Mouse (Mus musculus) embryonic facial prominence, embryonic 15.5 days (tissue): Measurements from ENCODE around the gene Kcnab1. TPM values are rescaled to one million over a fixed set of nuclear protein-coding genes. Genes with fewer than 3 reads are reported as not detected.

Experiments
- ATAC-seq: fragments of 200-750 bp; cut with Nextera tagmentation; 2 replicates; pipeline ENCODE4 v1.8.0; 2017; ENCODE audit warnings: low read depth, moderate TSS enrichment; ENCODE audit not compliant: insufficient number of reproducible peaks, low FRiP score, low TSS enrichment
- H3K27ac ChIP-seq: fragments of 300-500 bp; sonication (generic); replicated peaks from 2 replicates; pipeline ENCODE4 v1.5.1; 2015; ENCODE audit warnings: mild to moderate bottlenecking, inconsistent platforms
- H3K27me3 ChIP-seq: fragments of 300-500 bp; sonication (generic); 2 replicates; pipeline ENCODE4 v1.6.1; 2015; ENCODE audit warnings: inconsistent platforms
- H3K36me3 ChIP-seq: fragments of 300-500 bp; sonication (generic); 2 replicates; pipeline ENCODE4 v1.6.1; 2015; ENCODE audit warnings: mild to moderate bottlenecking, inconsistent platforms
- H3K4me1 ChIP-seq: fragments of 300-500 bp; sonication (generic); 2 replicates; pipeline ENCODE4 v1.6.1; 2015; ENCODE audit warnings: inconsistent platforms
- H3K4me2 ChIP-seq: fragments of 300-500 bp; sonication (generic); replicated peaks from 2 replicates; pipeline ENCODE4 v1.6.1; 2015; ENCODE audit warnings: mild to moderate bottlenecking, inconsistent platforms
- H3K4me3 ChIP-seq: fragments of 300-500 bp; sonication (generic); replicated peaks from 2 replicates; pipeline ENCODE4 v1.5.1; 2015; ENCODE audit warnings: mild to moderate bottlenecking, inconsistent platforms
- H3K9ac ChIP-seq: fragments of 300-500 bp; sonication (generic); 2 replicates; pipeline ENCODE4 v1.6.1; 2015; ENCODE audit warnings: inconsistent platforms
- H3K9me3 ChIP-seq: fragments of 300-500 bp; sonication (generic); replicated peaks from 2 replicates; pipeline ENCODE4 v1.6.1; 2016; ENCODE audit warnings: inconsistent platforms
- WGBS: fragments of 180-500 bp; shearing (Covaris S2); methylation state at CpG from one replicate; pipeline ENCODE4 v1.1.7; 2015; 5-methylcytosine and 5-hydroxymethylcytosine counted together
- polyA plus RNA-seq: library from polyadenylated mRNA; unstranded; fragments of >200 nt; fragmentation: Nextera tagmentation; extraction: Ambion mirVana; gene quantifications from 2 replicates; pipeline ENCODE4 v1.2.1, GENCODE M21; 2015

The Kcnab1 gene
- 2.4 and 2.5 TPM in 2 replicates for polyA plus RNA-seq

GRCm38 (mm10) chr3:65108945-65109921 lies at the start of gene Kcnab1:
Gene Kcnab1, plus strand, starts transcription at chr3:65109384.
- Histone ChIP-seq H3K9me3 (no peaks in the 10 kb centered on the region), H3K27me3 (peaks cover 32% of the 10 kb centered on the region), H3K4me3 (peak within 1 kb of the TSS; percentile 42), H3K27ac (no peak within 1 kb of the TSS), H3K36me3 (no peaks in the 10 kb centered on the region), H3K9ac (no peak within 1 kb of the TSS), H3K4me1 (peaks cover 17% of the 10 kb centered on the region), H3K4me2 (peak within 1 kb of the TSS; percentile 75)
- peak; percentile 63 for ATAC-seq
- WGBS = under 1% methylated on average over 30 of the region's 30 CpGs

- 34% methylated on average over 2 of the region's 2 CpGs for WGBS
- Histone ChIP-seq H3K27ac (no peak overlapping the region), H3K4me3 (no peak overlapping the region), H3K9ac (no peak overlapping the region), H3K4me1 (no peaks in the 10 kb centered on the region), H3K27me3 (no peaks in the 10 kb centered on the region), H3K36me3 (no peaks in the 10 kb centered on the region), H3K9me3 (no peaks in the 10 kb centered on the region), H3K4me2 (no peak overlapping the region)
- ATAC-seq = no peak
Measured at GRCm38 (mm10) chr3:65088295-65088694, 20.9 kb upstream of the Kcnab1 start.

GRCm38 (mm10) chr3:65104117-65104516 lies 5.1 kb upstream of the Kcnab1 start:
- Histone ChIP-seq H3K9ac (no peak overlapping the region), H3K27me3 (peaks cover 20% of the 10 kb centered on the region), H3K36me3 (no peaks in the 10 kb centered on the region), H3K4me2 (no peak overlapping the region), H3K27ac (no peak overlapping the region), H3K9me3 (no peaks in the 10 kb centered on the region), H3K4me1 (peaks cover 8% of the 10 kb centered on the region), H3K4me3 (no peak overlapping the region)
- ATAC-seq = no peak
- 42% methylated on average over 6 of the region's 6 CpGs for WGBS

DNA sequence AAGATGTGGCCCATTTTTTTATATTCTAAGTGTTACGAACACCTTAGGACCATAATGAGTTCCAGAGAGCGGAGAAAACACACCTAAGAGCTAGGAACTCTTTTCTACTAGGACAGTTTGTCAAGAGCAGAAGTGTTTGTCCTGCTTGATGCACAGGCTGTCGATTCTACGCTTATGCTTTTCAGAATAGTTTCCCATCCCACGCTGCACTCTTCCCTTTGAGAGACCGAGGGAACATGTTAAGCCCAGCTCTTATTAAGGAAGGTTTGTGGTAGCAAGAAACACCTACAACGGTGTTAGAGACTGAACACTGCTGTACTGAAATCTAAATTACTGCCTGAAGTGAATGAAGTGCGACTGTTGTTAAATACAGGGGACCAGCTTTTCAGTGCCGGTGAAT lies 1.0 kb downstream of the Kcnab1 start:
- Histone ChIP-seq H3K36me3 (no peaks in the 10 kb centered on the region), H3K4me3 (peak overlapping the region; percentile 42; the same call in 1 of the 2 replicates), H3K27ac (no peak overlapping the region), H3K9me3 (no peaks in the 10 kb centered on the region), H3K4me2 (peak overlapping the region; percentile 75), H3K4me1 (peaks cover 17% of the 10 kb centered on the region), H3K27me3 (peaks cover 32% of the 10 kb centered on the region), H3K9ac (no peak overlapping the region)
- 68% methylated on average over 9 of the region's 9 CpGs for WGBS
- no peak for ATAC-seq

- 79% methylated on average over 2 of the region's 2 CpGs for WGBS
- H3K9ac ChIP-seq = no peak overlapping the region
- ATAC-seq = no peak
Measured at GRCm38 (mm10) chr3:65111176-65111575, 2.0 kb downstream of the Kcnab1 start.

DNA sequence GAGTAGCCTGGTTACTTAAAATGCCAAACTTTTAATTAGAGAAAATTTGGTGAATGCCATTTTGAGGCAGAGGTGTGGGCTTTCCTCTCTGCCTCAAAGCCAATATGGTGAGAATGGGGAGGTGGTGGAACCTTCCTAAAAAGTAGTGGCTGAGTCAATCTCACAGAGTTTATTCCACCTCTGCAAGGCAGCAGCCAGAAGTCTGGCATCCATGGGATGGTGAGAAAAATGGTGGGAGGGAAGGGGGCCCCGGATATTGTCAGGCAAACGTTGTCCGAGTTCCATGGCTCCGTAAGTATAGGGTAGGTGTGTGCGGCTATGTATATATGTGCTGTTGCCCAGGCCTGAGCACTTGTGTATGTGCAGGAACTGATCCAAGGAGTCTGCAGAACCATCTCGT lies 6.0 kb downstream of the Kcnab1 start:
- WGBS = 90% methylated on average over 6 of the region's 6 CpGs
- H3K36me3 ChIP-seq = no peaks in the 10 kb centered on the region
- H3K4me1 ChIP-seq = no peaks in the 10 kb centered on the region
- no peak overlapping the region for H3K4me3 ChIP-seq
- H3K27ac ChIP-seq = no peak overlapping the region
- 0 out of 2 replicates have a peak, but pooled peaks cover 9% of the 10 kb centered on the region for H3K27me3 ChIP-seq
- H3K9ac ChIP-seq = no peak overlapping the region
- no peaks in the 10 kb centered on the region for H3K9me3 ChIP-seq
- ATAC-seq = no peak
- no peak overlapping the region for H3K4me2 ChIP-seq

More at GRCm38 (mm10) chr3:65111176-65111575, 2.0 kb downstream of the Kcnab1 start:
- Histone ChIP-seq H3K4me1 (peaks cover 17% of the 10 kb centered on the region), H3K36me3 (no peaks in the 10 kb centered on the region), H3K4me3 (no peak overlapping the region), H3K4me2 (no peak overlapping the region), H3K27ac (no peak overlapping the region), H3K27me3 (peaks cover 32% of the 10 kb centered on the region), H3K9me3 (no peaks in the 10 kb centered on the region)

DNA sequence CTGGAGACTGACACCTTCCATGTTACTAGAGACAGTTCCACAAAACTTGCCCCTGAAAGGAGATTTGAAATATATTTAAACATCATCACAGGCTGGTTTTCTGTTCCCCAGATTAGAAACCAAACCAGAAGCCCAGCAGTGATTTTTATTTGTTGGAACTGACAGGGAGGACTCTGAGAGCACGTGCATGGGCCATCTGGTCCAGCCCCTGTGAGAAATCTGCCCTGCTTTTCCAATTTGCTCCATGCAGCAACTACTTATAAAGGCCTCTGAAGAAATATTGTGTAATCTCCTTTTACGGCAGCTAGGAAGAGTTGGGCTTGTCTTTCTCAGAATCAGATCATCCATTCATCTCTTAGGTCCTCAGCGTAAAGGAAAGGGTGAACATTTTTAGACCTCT lies 7.8 kb downstream of the Kcnab1 start:
- no peaks in the 10 kb centered on the region for H3K4me1 ChIP-seq
- no peaks in the 10 kb centered on the region for H3K27me3 ChIP-seq
- 73% methylated on average over 3 of the region's 3 CpGs for WGBS
- H3K9ac ChIP-seq = no peak overlapping the region
- H3K9me3 ChIP-seq = no peaks in the 10 kb centered on the region
- ATAC-seq = no peak
- no peak overlapping the region for H3K4me3 ChIP-seq
- no peaks in the 10 kb centered on the region for H3K36me3 ChIP-seq
- H3K27ac ChIP-seq = no peak overlapping the region
- H3K4me2 ChIP-seq = no peak overlapping the region

DNA sequence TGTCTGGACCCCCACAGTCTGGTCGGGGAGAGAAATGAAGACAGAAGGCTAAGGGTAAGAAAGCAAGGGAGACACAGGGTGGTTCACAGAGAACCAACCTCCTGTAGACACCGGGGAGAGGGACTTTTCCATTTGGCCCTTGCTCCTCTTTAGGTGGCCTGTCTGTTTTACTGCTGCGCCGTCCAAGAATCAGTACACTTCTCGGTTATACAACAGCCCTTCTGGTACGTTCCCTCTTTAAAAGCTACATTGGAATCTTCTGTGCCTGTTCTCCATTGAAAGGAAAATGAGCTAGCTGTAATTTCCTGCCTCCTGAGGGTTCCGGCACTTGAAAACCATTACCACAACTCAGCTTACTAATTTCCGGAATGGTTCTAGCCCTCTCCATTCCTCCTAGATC lies 8.2 kb downstream of the Kcnab1 start:
- no peak overlapping the region for H3K4me3 ChIP-seq
- no peak overlapping the region for H3K27ac ChIP-seq
- no peaks in the 10 kb centered on the region for H3K9me3 ChIP-seq
- no peak overlapping the region for H3K9ac ChIP-seq
- no peaks in the 10 kb centered on the region for H3K27me3 ChIP-seq
- no peak overlapping the region for H3K4me2 ChIP-seq
- ATAC-seq = no peak
- no peaks in the 10 kb centered on the region for H3K4me1 ChIP-seq
- 67% methylated on average over 8 of the region's 8 CpGs for WGBS
- H3K36me3 ChIP-seq = no peaks in the 10 kb centered on the region

DNA sequence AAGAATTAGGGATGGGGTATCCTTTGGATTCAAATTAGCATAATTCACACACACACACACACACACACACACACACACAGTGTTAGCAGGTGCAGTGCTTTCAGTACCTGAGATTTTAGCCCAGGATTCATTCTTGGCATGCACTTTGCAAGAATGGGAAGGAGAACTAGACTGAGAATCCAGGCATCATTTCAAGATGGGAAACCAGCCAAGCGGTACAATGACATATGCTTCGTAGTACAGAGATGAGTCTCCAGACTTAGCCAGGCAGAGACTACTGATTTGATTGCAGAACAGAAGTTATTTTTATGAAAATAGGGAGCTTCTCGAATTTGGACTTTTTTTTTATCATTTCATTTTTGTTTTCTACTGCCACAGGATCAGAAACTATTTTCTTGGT lies 15.8 kb downstream of the Kcnab1 start:
- Histone ChIP-seq H3K27me3 (no peaks in the 10 kb centered on the region), H3K36me3 (no peaks in the 10 kb centered on the region), H3K4me3 (no peak overlapping the region), H3K9ac (no peak overlapping the region), H3K4me2 (no peak overlapping the region), H3K4me1 (no peaks in the 10 kb centered on the region), H3K27ac (no peak overlapping the region), H3K9me3 (no peaks in the 10 kb centered on the region)
- 60% methylated on average over 3 of the region's 3 CpGs for WGBS
- no peak for ATAC-seq

DNA sequence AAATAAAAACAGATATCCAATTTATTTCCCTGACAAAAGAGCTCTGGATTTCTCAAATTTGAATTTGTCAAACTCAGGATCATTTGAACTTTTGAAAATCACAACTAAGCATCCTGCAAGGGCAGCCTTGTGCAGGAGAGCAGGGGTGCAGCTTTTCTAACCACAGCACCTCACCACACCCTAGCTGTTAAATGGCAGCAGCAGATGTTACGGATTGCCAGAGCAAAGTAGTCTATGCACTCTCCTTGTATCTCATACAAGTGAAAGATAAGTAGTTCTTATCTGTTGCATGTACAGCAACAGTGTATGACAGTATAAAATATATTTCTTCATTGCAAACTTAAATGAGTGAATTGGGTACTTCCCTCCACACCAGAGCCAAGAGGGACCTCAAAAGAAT lies 20.4 kb downstream of the Kcnab1 start:
- no peak overlapping the region for H3K27ac ChIP-seq
- 86% methylated on average over 1 of the region's 1 CpGs for WGBS
- H3K4me2 ChIP-seq = no peak overlapping the region
- ATAC-seq = no peak
- H3K4me1 ChIP-seq = no peaks in the 10 kb centered on the region
- no peaks in the 10 kb centered on the region for H3K36me3 ChIP-seq
- no peak overlapping the region for H3K4me3 ChIP-seq
- H3K9me3 ChIP-seq = no peaks in the 10 kb centered on the region
- no peaks in the 10 kb centered on the region; the same call in 1 of the 2 replicates for H3K27me3 ChIP-seq
- no peak overlapping the region for H3K9ac ChIP-seq

- Histone ChIP-seq H3K9ac (no peak overlapping the region), H3K27me3 (no peaks in the 10 kb centered on the region; the same call in 1 of the 2 replicates), H3K4me1 (no peaks in the 10 kb centered on the region), H3K4me2 (no peak overlapping the region), H3K4me3 (no peak overlapping the region), H3K27ac (no peak overlapping the region), H3K9me3 (no peaks in the 10 kb centered on the region), H3K36me3 (no peaks in the 10 kb centered on the region)
- WGBS = 72% methylated on average over 5 of the region's 5 CpGs
- no peak for ATAC-seq
Measured at GRCm38 (mm10) chr3:65134931-65135330, 25.7 kb downstream of the Kcnab1 start.
